Mouse (Mus musculus): ENCODE data around the gene Rasip1. TPM values are rescaled to one million over a fixed set of nuclear protein-coding genes. Genes with fewer than 3 reads are reported as not detected.
A peak's percentile ranks its signal among the peaks of the same experiment; 100 is the strongest.

The Rasip1 gene
- polyA plus RNA-seq, 1 experiment from 2014 or later, result 18.0 TPM

GRCm38 (mm10) chr7:45598960-45599879 lies 28.1 kb upstream of the Rasip1 start:
- no peak overlapping the region for H3K9ac ChIP-seq
- no peaks in the 10 kb centered on the region for H3K9me3 ChIP-seq (replicated peaks)
- H3K4me2 ChIP-seq, result 0 out of 2 replicates have a peak overlapping the region, but pooled peaks have one; percentile 19
- 46% methylated on average over 18 of the region's 18 CpGs for WGBS
- no peaks in the 10 kb centered on the region for H3K27me3 ChIP-seq
- H3K27ac ChIP-seq, result no peak overlapping the region
- no peaks in the 10 kb centered on the region for H3K36me3 ChIP-seq
- H3K4me3 ChIP-seq (replicated peaks), result no peak overlapping the region
- ATAC-seq (replicated peaks; ENCODE audit: low FRiP score), result no peak
- H3K4me1 ChIP-seq, result peaks cover 7% of the 10 kb centered on the region

DNA sequence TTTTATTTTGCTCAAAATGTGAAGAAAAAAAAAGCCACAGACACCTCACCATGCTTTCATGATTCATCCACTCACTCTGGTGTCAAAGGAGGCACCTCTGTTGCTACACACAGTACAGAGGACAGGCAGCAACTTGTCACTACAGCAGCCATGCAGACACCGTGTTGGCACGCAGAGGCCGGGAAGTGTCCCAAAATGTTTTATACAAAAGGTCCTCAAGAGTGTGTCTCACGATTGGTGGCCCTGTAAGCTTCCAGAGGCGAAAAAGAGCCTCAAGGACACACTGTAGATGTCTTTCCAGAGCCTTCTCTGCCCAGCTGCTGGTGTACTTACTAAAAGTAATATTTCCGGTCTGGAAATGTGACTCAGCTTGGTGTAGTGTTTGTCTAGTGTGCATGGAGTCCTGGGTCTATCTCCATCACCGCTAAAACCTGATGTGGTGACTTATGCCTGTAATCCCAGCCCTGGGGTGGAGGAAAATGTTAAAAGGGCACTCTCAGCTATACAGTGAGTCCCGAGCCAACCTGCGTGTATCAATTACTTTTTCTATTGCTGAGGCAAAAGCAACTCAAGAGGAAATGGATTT lies 21.5 kb upstream of the Rasip1 start:
- Histone ChIP-seq H3K36me3 (no peaks in the 10 kb centered on the region), H3K4me1 (no peaks in the 10 kb centered on the region; the same call in 1 of the 2 replicates), H3K4me3 (replicated peaks) (no peak overlapping the region), H3K27me3 (no peaks in the 10 kb centered on the region), H3K4me2 (no peak overlapping the region), H3K9ac (no peak overlapping the region), H3K9me3 (replicated peaks) (no peaks in the 10 kb centered on the region), H3K27ac (no peak overlapping the region)
- ATAC-seq (replicated peaks; ENCODE audit: low FRiP score), result no peak
- WGBS, result 68% methylated on average over 9 of the region's 9 CpGs

- WGBS, result 78% methylated on average over 1 of the region's 1 CpGs
- Histone ChIP-seq H3K9ac (no peak overlapping the region), H3K9me3 (replicated peaks) (no peaks in the 10 kb centered on the region), H3K4me1 (no peaks in the 10 kb centered on the region), H3K4me3 (replicated peaks) (no peak overlapping the region), H3K36me3 (no peaks in the 10 kb centered on the region), H3K27me3 (no peaks in the 10 kb centered on the region), H3K4me2 (no peak overlapping the region), H3K27ac (no peak overlapping the region)
- ATAC-seq (replicated peaks; ENCODE audit: low FRiP score), result no peak
Observed at GRCm38 (mm10) chr7:45609511-45609910, 17.8 kb upstream of the Rasip1 start.

GRCm38 (mm10) chr7:45616277-45616676 lies 11.0 kb upstream of the Rasip1 start:
- Histone ChIP-seq H3K4me3 (replicated peaks) (no peak overlapping the region), H3K27ac (no peak overlapping the region)
- 26% methylated on average over 6 of the region's 6 CpGs for WGBS

GRCm38 (mm10) chr7:45617042-45617695 lies 10.1 kb upstream of the Rasip1 start, which contains the start of gene Fut1:
Gene Fut1 (plus strand): TSS chr7:45617289.
- H3K27me3 ChIP-seq, result peaks cover 39% of the 10 kb centered on the region
- 7% methylated on average over 31 of the region's 31 CpGs for WGBS
- no peaks in the 10 kb centered on the region for H3K9me3 ChIP-seq (replicated peaks)
- H3K27ac ChIP-seq, result 0 out of 2 replicates have a peak within 1 kb of the TSS, but pooled peaks have one; percentile 32
- ATAC-seq (replicated peaks; ENCODE audit: low FRiP score), result peak; percentile 53; the same call in 1 of the 2 replicates
- H3K4me1 ChIP-seq, result peaks cover 26% of the 10 kb centered on the region
- peak within 1 kb of the TSS; percentile 34 for H3K4me3 ChIP-seq (replicated peaks)
- H3K9ac ChIP-seq, result 0 out of 2 replicates have a peak within 1 kb of the TSS, but pooled peaks have one; percentile 31
- H3K4me2 ChIP-seq, result peak within 1 kb of the TSS; percentile 65
- H3K36me3 ChIP-seq, result no peaks in the 10 kb centered on the region

More at GRCm38 (mm10) chr7:45616277-45616676, 11.0 kb upstream of the Rasip1 start:
- Histone ChIP-seq H3K9ac (no peak overlapping the region), H3K4me2 (no peak overlapping the region), H3K9me3 (replicated peaks) (no peaks in the 10 kb centered on the region), H3K4me1 (peaks cover 26% of the 10 kb centered on the region), H3K27me3 (peaks cover 39% of the 10 kb centered on the region), H3K36me3 (no peaks in the 10 kb centered on the region)
- ATAC-seq (replicated peaks; ENCODE audit: low FRiP score), result peak; percentile 33; the same call in 1 of the 2 replicates

GRCm38 (mm10) chr7:45618316-45618715 lies 9.0 kb upstream of the Rasip1 start:
- no peaks in the 10 kb centered on the region for H3K36me3 ChIP-seq
- 81% methylated on average over 5 of the region's 5 CpGs for WGBS
- H3K9me3 ChIP-seq (replicated peaks), result no peaks in the 10 kb centered on the region
- ATAC-seq (replicated peaks; ENCODE audit: low FRiP score), result no peak
- H3K27me3 ChIP-seq, result peaks cover 39% of the 10 kb centered on the region
- no peak overlapping the region for H3K4me3 ChIP-seq (replicated peaks)
- no peak overlapping the region for H3K4me2 ChIP-seq
- H3K9ac ChIP-seq, result no peak overlapping the region
- no peak overlapping the region for H3K27ac ChIP-seq
- peaks cover 26% of the 10 kb centered on the region for H3K4me1 ChIP-seq

DNA sequence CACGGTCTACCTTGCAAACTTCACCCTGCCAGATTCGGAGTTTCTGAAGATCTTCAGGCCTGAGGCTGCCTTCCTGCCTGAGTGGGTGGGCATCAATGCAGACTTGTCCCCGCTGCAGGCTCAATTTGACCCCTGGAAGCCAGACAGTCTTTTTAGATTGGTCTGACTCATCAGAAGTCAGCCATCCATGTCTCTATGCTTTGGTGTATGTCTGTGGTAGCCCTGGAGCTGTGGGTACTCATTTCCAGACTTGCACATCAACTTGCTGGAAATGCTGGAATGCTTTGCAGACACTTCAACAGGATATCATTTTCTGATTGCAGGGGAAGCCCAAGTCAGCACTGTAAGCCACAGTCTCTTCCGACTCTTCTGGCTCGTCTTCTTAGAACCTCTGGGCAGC lies 7.7 kb upstream of the Rasip1 start:
- Histone ChIP-seq H3K4me1 (peaks cover 26% of the 10 kb centered on the region), H3K4me2 (no peak overlapping the region), H3K4me3 (replicated peaks) (no peak overlapping the region), H3K9me3 (replicated peaks) (no peaks in the 10 kb centered on the region), H3K9ac (no peak overlapping the region), H3K36me3 (no peaks in the 10 kb centered on the region), H3K27ac (no peak overlapping the region), H3K27me3 (peaks cover 39% of the 10 kb centered on the region)
- 86% methylated on average over 5 of the region's 5 CpGs for WGBS
- ATAC-seq (replicated peaks; ENCODE audit: low FRiP score), result no peak

DNA sequence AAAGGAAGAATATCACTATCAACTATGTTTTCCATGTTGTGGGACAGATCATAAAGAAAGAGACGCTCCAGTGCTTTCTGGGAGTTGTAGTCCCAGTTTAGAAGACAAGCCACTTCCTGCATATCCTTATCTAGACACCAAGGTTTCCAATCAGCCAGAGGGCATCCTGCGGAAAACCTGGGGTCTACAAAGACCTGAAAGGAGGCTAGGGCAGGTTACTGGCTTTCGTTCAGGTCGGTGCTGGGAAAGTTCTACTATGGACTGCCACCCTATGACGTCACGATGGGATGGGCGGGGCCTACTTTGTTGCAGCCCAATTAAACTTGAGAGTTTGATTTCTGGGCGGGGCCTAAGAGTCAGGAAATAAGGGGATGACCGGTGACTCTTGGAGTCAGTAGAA lies 5.8 kb upstream of the Rasip1 start, which contains the start of gene Izumo1:
Gene Izumo1, plus strand, starts transcription at position 369 of the 400 bp plus-strand sequence.
- 32% methylated on average over 9 of the region's 9 CpGs for WGBS
- Histone ChIP-seq H3K4me3 (replicated peaks) (no peak within 1 kb of the TSS), H3K36me3 (no peaks in the 10 kb centered on the region), H3K4me2 (peak within 1 kb of the TSS; percentile 5; the same call in 1 of the 2 replicates), H3K4me1 (peaks cover 12% of the 10 kb centered on the region), H3K27ac (no peak within 1 kb of the TSS), H3K9ac (no peak within 1 kb of the TSS), H3K27me3 (peaks cover 28% of the 10 kb centered on the region), H3K9me3 (replicated peaks) (no peaks in the 10 kb centered on the region)
- no peak for ATAC-seq (replicated peaks; ENCODE audit: low FRiP score)

GRCm38 (mm10) chr7:45623507-45623906 lies 3.8 kb upstream of the Rasip1 start:
- WGBS, result 93% methylated on average over 11 of the region's 11 CpGs
- Histone ChIP-seq H3K4me3 (replicated peaks) (no peak overlapping the region), H3K27ac (no peak overlapping the region)

GRCm38 (mm10) chr7:45624718-45625117 lies 2.6 kb upstream of the Rasip1 start:
- Histone ChIP-seq H3K27me3 (peaks cover 14% of the 10 kb centered on the region), H3K36me3 (no peaks in the 10 kb centered on the region), H3K9me3 (replicated peaks) (no peaks in the 10 kb centered on the region), H3K27ac (no peak overlapping the region), H3K4me1 (peaks cover 10% of the 10 kb centered on the region), H3K4me2 (no peak overlapping the region), H3K4me3 (replicated peaks) (no peak overlapping the region), H3K9ac (no peak overlapping the region)
- WGBS, result 50% methylated on average over 3 of the region's 3 CpGs
- no peak for ATAC-seq (replicated peaks; ENCODE audit: low FRiP score)

More at GRCm38 (mm10) chr7:45623507-45623906, 3.8 kb upstream of the Rasip1 start:
- no peak overlapping the region for H3K4me2 ChIP-seq
- peaks cover 4% of the 10 kb centered on the region; the same call in 1 of the 2 replicates for H3K4me1 ChIP-seq
- no peaks in the 10 kb centered on the region for H3K9me3 ChIP-seq (replicated peaks)
- H3K36me3 ChIP-seq, result no peaks in the 10 kb centered on the region
- no peak overlapping the region for H3K9ac ChIP-seq
- no peak for ATAC-seq (replicated peaks; ENCODE audit: low FRiP score)
- H3K27me3 ChIP-seq, result peaks cover 23% of the 10 kb centered on the region

DNA sequence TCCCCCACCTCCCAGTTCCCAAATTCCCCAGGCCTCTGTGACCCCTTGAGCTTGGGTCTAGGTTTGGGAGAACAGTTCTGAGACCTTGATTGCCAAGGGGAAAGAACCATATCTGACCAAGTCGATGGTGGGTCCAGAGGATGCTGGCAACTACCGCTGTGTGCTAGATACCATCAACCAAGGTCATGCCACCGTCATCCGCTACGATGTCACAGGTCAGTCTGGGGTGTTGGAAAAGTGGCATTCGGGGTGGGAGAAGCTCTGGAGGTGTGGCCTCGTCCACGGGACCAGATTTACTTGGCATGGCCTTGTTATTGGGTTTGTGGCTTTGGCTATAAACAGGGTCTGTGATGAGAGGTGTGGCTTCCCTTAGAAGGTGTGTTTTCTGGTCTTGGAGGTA lies 1.8 kb upstream of the Rasip1 start:
- H3K4me2 ChIP-seq, result no peak overlapping the region
- H3K4me1 ChIP-seq, result peaks cover 10% of the 10 kb centered on the region
- H3K9ac ChIP-seq, result no peak overlapping the region
- no peaks in the 10 kb centered on the region for H3K9me3 ChIP-seq (replicated peaks)
- peaks cover 18% of the 10 kb centered on the region for H3K27me3 ChIP-seq
- 87% methylated on average over 8 of the region's 8 CpGs for WGBS
- no peaks in the 10 kb centered on the region for H3K36me3 ChIP-seq
- no peak overlapping the region for H3K27ac ChIP-seq
- no peak for ATAC-seq (replicated peaks; ENCODE audit: low FRiP score)
- no peak overlapping the region for H3K4me3 ChIP-seq (replicated peaks)
